Mouse (Mus musculus): Measurements from ENCODE around the gene Nr2c2ap. TPM values are rescaled to one million over a fixed set of nuclear protein-coding genes. Genes with fewer than 3 reads are reported as not detected.

The Nr2c2ap gene
- polyA plus RNA-seq, 1 experiment from 2014 or later, result 25.0 TPM

GRCm38 (mm10) chr8:70170748-70171147 is 39.6 kb downstream of the Nr2c2ap start:
- no peak overlapping the region for H3K4me3 ChIP-seq
- no peak overlapping the region for H3K4me2 ChIP-seq (replicated peaks)
- H3K9me3 ChIP-seq, result no peaks in the 10 kb centered on the region
- H3K9ac ChIP-seq, result no peak overlapping the region
- H3K36me3 ChIP-seq, result peaks cover 9% of the 10 kb centered on the region; the same call in 1 of the 2 replicates
- no peak for ATAC-seq (ENCODE audit: insufficient number of reproducible peaks, insufficient read depth, low FRiP score, low TSS enrichment)
- H3K27ac ChIP-seq, result no peak overlapping the region
- peaks cover 12% of the 10 kb centered on the region for H3K4me1 ChIP-seq
- 84% methylated on average over 3 of the region's 3 CpGs for WGBS
- H3K27me3 ChIP-seq, result peaks cover 10% of the 10 kb centered on the region

- H3K4me1 ChIP-seq, result peaks cover 12% of the 10 kb centered on the region
- no peak overlapping the region for H3K27ac ChIP-seq
- H3K4me2 ChIP-seq (replicated peaks), result peak overlapping the region; percentile 66
- no peak for ATAC-seq (ENCODE audit: insufficient number of reproducible peaks, insufficient read depth, low FRiP score, low TSS enrichment)
- no peak overlapping the region for H3K4me3 ChIP-seq
- peaks cover 9% of the 10 kb centered on the region; the same call in 1 of the 2 replicates for H3K36me3 ChIP-seq
- H3K9ac ChIP-seq, result no peak overlapping the region
- peaks cover 5% of the 10 kb centered on the region for H3K27me3 ChIP-seq
- no peaks in the 10 kb centered on the region for H3K9me3 ChIP-seq
- 88% methylated on average over 7 of the region's 7 CpGs for WGBS
These were observed 40.1 kb downstream of the Nr2c2ap start for GRCm38 (mm10) chr8:70171240-70171639.

GRCm38 (mm10) chr8:70172043-70172681 is 41.0 kb downstream of the Nr2c2ap start, which contains the start of gene Tmem161a:
Gene Tmem161a (plus strand): TSS chr8:70172356.
- Histone ChIP-seq H3K4me1 (peaks cover 12% of the 10 kb centered on the region), H3K9ac (peak within 1 kb of the TSS; percentile 78), H3K9me3 (no peaks in the 10 kb centered on the region), H3K4me3 (peak within 1 kb of the TSS; percentile 64), H3K27ac (no peak within 1 kb of the TSS), H3K36me3 (peaks cover 17% of the 10 kb centered on the region), H3K27me3 (no peaks in the 10 kb centered on the region), H3K4me2 (replicated peaks) (peak within 1 kb of the TSS; percentile 66)
- WGBS, result 2% methylated on average over 27 of the region's 27 CpGs
- ATAC-seq (ENCODE audit: insufficient number of reproducible peaks, insufficient read depth, low FRiP score, low TSS enrichment), result peak; percentile 89

GRCm38 (mm10) chr8:70173320-70173719 is 42.2 kb downstream of the Nr2c2ap start:
- H3K27me3 ChIP-seq, result no peaks in the 10 kb centered on the region
- no peaks in the 10 kb centered on the region for H3K9me3 ChIP-seq
- H3K4me2 ChIP-seq (replicated peaks), result peak overlapping the region; percentile 66
- WGBS, result 69% methylated on average over 5 of the region's 5 CpGs
- H3K36me3 ChIP-seq, result peaks cover 27% of the 10 kb centered on the region
- no peak for ATAC-seq (ENCODE audit: insufficient number of reproducible peaks, insufficient read depth, low FRiP score, low TSS enrichment)
- no peak overlapping the region for H3K27ac ChIP-seq
- H3K9ac ChIP-seq, result no peak overlapping the region; the same call in 1 of the 2 replicates
- H3K4me3 ChIP-seq, result no peak overlapping the region
- H3K4me1 ChIP-seq, result peaks cover 12% of the 10 kb centered on the region

- Histone ChIP-seq H3K27me3 (no peaks in the 10 kb centered on the region), H3K4me2 (replicated peaks) (0 out of 2 replicates have a peak overlapping the region, but pooled peaks have one; percentile 3), H3K9me3 (no peaks in the 10 kb centered on the region), H3K4me3 (no peak overlapping the region), H3K9ac (no peak overlapping the region; the same call in 1 of the 2 replicates), H3K27ac (no peak overlapping the region), H3K4me1 (peaks cover 12% of the 10 kb centered on the region), H3K36me3 (peaks cover 33% of the 10 kb centered on the region)
- 89% methylated on average over 7 of the region's 7 CpGs for WGBS
- ATAC-seq (ENCODE audit: insufficient number of reproducible peaks, insufficient read depth, low FRiP score, low TSS enrichment), result no peak
These were observed 42.9 kb downstream of the Nr2c2ap start for GRCm38 (mm10) chr8:70174079-70174478.

- Histone ChIP-seq H3K36me3 (peaks cover 64% of the 10 kb centered on the region), H3K9ac (no peak overlapping the region), H3K4me2 (replicated peaks) (no peak overlapping the region), H3K27me3 (no peaks in the 10 kb centered on the region), H3K27ac (no peak overlapping the region), H3K4me1 (peaks cover 6% of the 10 kb centered on the region), H3K9me3 (no peaks in the 10 kb centered on the region), H3K4me3 (no peak overlapping the region)
- ATAC-seq (ENCODE audit: insufficient number of reproducible peaks, insufficient read depth, low FRiP score, low TSS enrichment), result no peak
- 89% methylated on average over 2 of the region's 2 CpGs for WGBS
These were observed 47.1 kb downstream of the Nr2c2ap start for GRCm38 (mm10) chr8:70178231-70178630.

- peaks cover 64% of the 10 kb centered on the region for H3K36me3 ChIP-seq
- 96% methylated on average over 4 of the region's 4 CpGs for WGBS
- H3K27ac ChIP-seq, result no peak overlapping the region
- H3K9ac ChIP-seq, result no peak overlapping the region
- H3K27me3 ChIP-seq, result no peaks in the 10 kb centered on the region
- 0 out of 2 replicates have a peak, but pooled peaks cover under 1% of the 10 kb centered on the region for H3K4me1 ChIP-seq
- no peak overlapping the region for H3K4me2 ChIP-seq (replicated peaks)
- ATAC-seq (ENCODE audit: insufficient number of reproducible peaks, insufficient read depth, low FRiP score, low TSS enrichment), result no peak
- no peak overlapping the region for H3K4me3 ChIP-seq
- no peaks in the 10 kb centered on the region for H3K9me3 ChIP-seq
These were observed 47.9 kb downstream of the Nr2c2ap start for GRCm38 (mm10) chr8:70179082-70179481.

GRCm38 (mm10) chr8:70181212-70181902 is 50.2 kb downstream of the Nr2c2ap start:
- H3K9ac ChIP-seq, result no peak overlapping the region
- 88% methylated on average over 16 of the region's 16 CpGs for WGBS
- H3K27me3 ChIP-seq, result no peaks in the 10 kb centered on the region
- H3K4me3 ChIP-seq, result no peak overlapping the region
- H3K36me3 ChIP-seq, result peaks cover 55% of the 10 kb centered on the region
- no peak for ATAC-seq (ENCODE audit: insufficient number of reproducible peaks, insufficient read depth, low FRiP score, low TSS enrichment)
- H3K4me1 ChIP-seq, result no peaks in the 10 kb centered on the region
- H3K27ac ChIP-seq, result no peak overlapping the region
- no peaks in the 10 kb centered on the region for H3K9me3 ChIP-seq
- H3K4me2 ChIP-seq (replicated peaks), result no peak overlapping the region

GRCm38 (mm10) chr8:70181903-70182252 is 50.7 kb downstream of the Nr2c2ap start:
- Histone ChIP-seq H3K4me2 (replicated peaks) (no peak overlapping the region), H3K4me3 (no peak overlapping the region), H3K4me1 (no peaks in the 10 kb centered on the region), H3K9ac (no peak overlapping the region), H3K27me3 (no peaks in the 10 kb centered on the region), H3K9me3 (no peaks in the 10 kb centered on the region), H3K27ac (no peak overlapping the region), H3K36me3 (peaks cover 50% of the 10 kb centered on the region)
- ATAC-seq (ENCODE audit: insufficient number of reproducible peaks, insufficient read depth, low FRiP score, low TSS enrichment), result no peak
- WGBS, result 66% methylated on average over 2 of the region's 2 CpGs

GRCm38 (mm10) chr8:70183194-70183593 is 52.1 kb downstream of the Nr2c2ap start:
- peaks cover 41% of the 10 kb centered on the region for H3K36me3 ChIP-seq
- 81% methylated on average over 4 of the region's 4 CpGs for WGBS

More at GRCm38 (mm10) chr8:70183194-70183593, 52.1 kb downstream of the Nr2c2ap start:
- H3K4me3 ChIP-seq, result no peak overlapping the region
- ATAC-seq (ENCODE audit: insufficient number of reproducible peaks, insufficient read depth, low FRiP score, low TSS enrichment), result no peak
- no peak overlapping the region for H3K4me2 ChIP-seq (replicated peaks)
- no peaks in the 10 kb centered on the region for H3K27me3 ChIP-seq
- no peak overlapping the region for H3K9ac ChIP-seq
- no peaks in the 10 kb centered on the region for H3K9me3 ChIP-seq
- no peak overlapping the region for H3K27ac ChIP-seq
- no peaks in the 10 kb centered on the region for H3K4me1 ChIP-seq

All from embryonic facial prominence, embryonic 12.5 days (tissue).